Comparison of ENCODE assay signal across 17 mouse cellular contexts in genomic region chr17:31272416-31273165, GRCm38 (mm10).
"Had no signal": no experiment of that assay in that cellular context is flagged by ENCODE, and none has a peak within 500 bp of the region (broad histone marks: within the 10 kb centered on the region; RNA-seq: fewer than 3 reads in every experiment).

No protein-coding gene starts in this region.

- H3K27me3 ChIP-seq: neural tube, embryonic 15.5 days had no signal

- H3K9me3 ChIP-seq: midbrain, embryonic 10.5 days; neural tube, embryonic 13.5 days; neural tube, embryonic 15.5 days had no signal

- DNase-seq: lung, adult 18-20 months; lung, embryonic 14.5 days; lung, postnatal 10 days; midbrain, embryonic 14.5 days; retina, postnatal 1 day; right cerebral cortex, adult 18-20 months; right cerebral cortex, postnatal 25 days; right cerebral cortex, postnatal 4 days; spleen, adult 18-20 months; thymus, adult 18-20 months; thymus, postnatal 36 days had no signal

- H3K36me3 ChIP-seq: midbrain, embryonic 10.5 days; midbrain, embryonic 12.5 days; neural tube, embryonic 13.5 days; neural tube, embryonic 15.5 days had no signal

- H3K4me3 ChIP-seq: midbrain, embryonic 10.5 days; midbrain, embryonic 12.5 days; myocyte; neural tube, embryonic 13.5 days; neural tube, embryonic 15.5 days had no signal

- H3K27ac ChIP-seq: liver, embryonic 14.5 days; midbrain, embryonic 10.5 days; midbrain, embryonic 12.5 days; neural tube, embryonic 13.5 days; neural tube, embryonic 15.5 days had no signal
